Mouse (Mus musculus): ENCODE data around the gene Lrrc36.
A peak's percentile ranks its signal among the peaks of the same experiment; 100 is the strongest.

Gene Lrrc36

GRCm38 (mm10) chr8:105482123-105482522 is 68.8 kb downstream of the Lrrc36 start:
- no peak for DNase-seq (ENCODE audit: extremely low spot score, low spot score)

- DNase-seq (ENCODE audit: extremely low spot score, low spot score), result peak; percentile 61
Measured at GRCm38 (mm10) chr8:105483212-105484029, 70.0 kb downstream of the Lrrc36 start.

- DNase-seq (ENCODE audit: extremely low spot score, low spot score), result peak; percentile 40
Measured at GRCm38 (mm10) chr8:105484030-105484368, 70.6 kb downstream of the Lrrc36 start.

- DNase-seq (ENCODE audit: extremely low spot score, low spot score), result peak; percentile 78
Measured at GRCm38 (mm10) chr8:105484392-105484791, 71.0 kb downstream of the Lrrc36 start.

- no peak for DNase-seq (ENCODE audit: extremely low spot score, low spot score)
Measured at GRCm38 (mm10) chr8:105488082-105488481, 74.7 kb downstream of the Lrrc36 start.

- no peak for DNase-seq (ENCODE audit: extremely low spot score, low spot score)
Measured at GRCm38 (mm10) chr8:105489281-105489680, 75.9 kb downstream of the Lrrc36 start.

- DNase-seq (ENCODE audit: extremely low spot score, low spot score), result no peak
Measured at GRCm38 (mm10) chr8:105493495-105493894, 80.1 kb downstream of the Lrrc36 start.

- no peak for DNase-seq (ENCODE audit: extremely low spot score, low spot score)
Measured at GRCm38 (mm10) chr8:105494566-105494965, 81.2 kb downstream of the Lrrc36 start.

GRCm38 (mm10) chr8:105495350-105496302 is 82.3 kb downstream of the Lrrc36 start:
- DNase-seq (ENCODE audit: extremely low spot score, low spot score), result no peak

- peak; percentile 96 for DNase-seq (ENCODE audit: extremely low spot score, low spot score)
Measured at GRCm38 (mm10) chr8:105496439-105497180, 83.2 kb downstream of the Lrrc36 start, which contains the start of gene Zdhhc1. Gene Zdhhc1, minus strand, starts transcription at chr8:105496902.

- DNase-seq (ENCODE audit: extremely low spot score, low spot score), result no peak
Measured at GRCm38 (mm10) chr8:105499787-105500186, 86.4 kb downstream of the Lrrc36 start.

GRCm38 (mm10) chr8:105504617-105505016 is 91.2 kb downstream of the Lrrc36 start:
- no peak for DNase-seq (ENCODE audit: extremely low spot score, low spot score)

GRCm38 (mm10) chr8:105506977-105507376 is 93.6 kb downstream of the Lrrc36 start:
- no peak for DNase-seq (ENCODE audit: extremely low spot score, low spot score)

- no peak for DNase-seq (ENCODE audit: extremely low spot score, low spot score)
Measured at GRCm38 (mm10) chr8:105508758-105509157, 95.4 kb downstream of the Lrrc36 start.

- no peak for DNase-seq (ENCODE audit: extremely low spot score, low spot score)
Measured at GRCm38 (mm10) chr8:105509997-105510735, 96.8 kb downstream of the Lrrc36 start.

All from neural tube, embryonic 10.5 days (tissue).